Mouse (Mus musculus): ENCODE measurements at regions not wholly inside any gene's neighbourhood (a gene's known extent, or its start where the extent isn't known, plus 50 kb on each side); places are given as distances from the start of the nearest gene placed in this dataset.

- in situ Hi-C loops (cut with MboI; ENCODE audit: low pct_unique_long_range_greater_than_20kb), result no loop called here
- POLR2A ChIA-PET, result no interaction called here
- no peak for ATAC-seq
These were observed 106.2 kb upstream of the Efcab1 start for GRCm38 (mm10) chr16:14800209-14800608.

GRCm38 (mm10) chr16:14827008-14827407 is 79.4 kb upstream of the Efcab1 start:
- in situ Hi-C loops (cut with MboI; ENCODE audit: low pct_unique_long_range_greater_than_20kb), result no loop called here
- peak; percentile 67 for ATAC-seq
- no peaks in the 10 kb centered on the region for H3K27me3 ChIP-seq
- TF ChIP-seq CTCF (IDR thresholded peaks at IDR 0.05), result no peak
- DNase-seq (ENCODE audit: low read depth, low spot score), result peak; percentile 12
- ChIA-PET POLR2A (no interaction called here), CTCF (no interaction called here)

More at GRCm38 (mm10) chr16:14800209-14800608, 106.2 kb upstream of the Efcab1 start:
- CTCF ChIA-PET, result no interaction called here
- no peaks in the 10 kb centered on the region for H3K27me3 ChIP-seq
- DNase-seq (ENCODE audit: low read depth, low spot score), result no peak
- TF ChIP-seq CTCF (IDR thresholded peaks at IDR 0.05), result no peak

GRCm38 (mm10) chr16:14840786-14841185 is 65.6 kb upstream of the Efcab1 start:
- in situ Hi-C loops (cut with MboI; ENCODE audit: low pct_unique_long_range_greater_than_20kb), result no loop called here
- no peaks in the 10 kb centered on the region for H3K27me3 ChIP-seq
- no peak for ATAC-seq
- no peak for DNase-seq (ENCODE audit: low read depth, low spot score)
- no peak for TF ChIP-seq CTCF (IDR thresholded peaks at IDR 0.05)
- CTCF ChIA-PET, result no interaction called here
- POLR2A ChIA-PET, result no interaction called here

Data from Patski (cell line).